Mouse (Mus musculus) embryo, embryonic 10 days (tissue): ENCODE results near the gene Gadd45a.

Source experiments
- DNase-seq: peaks from one replicate; pipeline ENCODE4 v3.0.0-alpha.2; 2015; ENCODE audit warnings: low spot score

The Gadd45a gene

GRCm38 (mm10) chr6:66985500-66985899, 51.8 kb downstream of the Gadd45a start:
- no peak for DNase-seq
